Mouse (Mus musculus): ENCODE results near the gene Katnbl1.
"Not testable (repeated sequence)": the region's sequence is repeated elsewhere in the genome, so short reads cannot be mapped to it uniquely, and the experiment has no call there.

Katnbl1 gene

GRCm38 (mm10) chr2:112392689-112393088 is 13.7 kb downstream of the Katnbl1 start:
- DNase-seq (ENCODE audit: low read depth, low spot score) = no peak

- no peak for DNase-seq (ENCODE audit: low read depth, low spot score)
Measured at GRCm38 (mm10) chr2:112393958-112394357, 14.9 kb downstream of the Katnbl1 start.

GRCm38 (mm10) chr2:112396649-112397048 is 17.6 kb downstream of the Katnbl1 start:
- no peak for DNase-seq (ENCODE audit: low read depth, low spot score)

- DNase-seq (ENCODE audit: low read depth, low spot score) = no peak
Measured at GRCm38 (mm10) chr2:112407030-112407429, 28.0 kb downstream of the Katnbl1 start.

- no peak for DNase-seq (ENCODE audit: low read depth, low spot score)
Measured at GRCm38 (mm10) chr2:112425308-112425707, 46.3 kb downstream of the Katnbl1 start.

- DNase-seq (ENCODE audit: low read depth, low spot score) = not testable (repeated sequence)
Measured at GRCm38 (mm10) chr2:112428534-112428933, 49.5 kb downstream of the Katnbl1 start.

- DNase-seq (ENCODE audit: low read depth, low spot score) = no peak
Measured at GRCm38 (mm10) chr2:112429665-112430064, 50.7 kb downstream of the Katnbl1 start.

- DNase-seq (ENCODE audit: low read depth, low spot score) = no peak
Measured at GRCm38 (mm10) chr2:112430403-112430802, 51.4 kb downstream of the Katnbl1 start.

GRCm38 (mm10) chr2:112432523-112432922 is 53.5 kb downstream of the Katnbl1 start:
- DNase-seq (ENCODE audit: low read depth, low spot score) = no peak

GRCm38 (mm10) chr2:112433359-112433758 is 54.3 kb downstream of the Katnbl1 start:
- DNase-seq (ENCODE audit: low read depth, low spot score) = no peak

GRCm38 (mm10) chr2:112436292-112436691 is 57.3 kb downstream of the Katnbl1 start:
- no peak for DNase-seq (ENCODE audit: low read depth, low spot score)

GRCm38 (mm10) chr2:112437589-112437988 is 58.6 kb downstream of the Katnbl1 start:
- DNase-seq (ENCODE audit: low read depth, low spot score) = no peak

- DNase-seq (ENCODE audit: low read depth, low spot score) = no peak
Measured at GRCm38 (mm10) chr2:112443491-112443890, 64.5 kb downstream of the Katnbl1 start.

GRCm38 (mm10) chr2:112445511-112445910 is 66.5 kb downstream of the Katnbl1 start:
- DNase-seq (ENCODE audit: low read depth, low spot score) = no peak

GRCm38 (mm10) chr2:112448046-112448445 is 69.0 kb downstream of the Katnbl1 start:
- not testable (repeated sequence) for DNase-seq (ENCODE audit: low read depth, low spot score)

GRCm38 (mm10) chr2:112448510-112449059 is 69.6 kb downstream of the Katnbl1 start:
- no peak for DNase-seq (ENCODE audit: low read depth, low spot score)

- DNase-seq (ENCODE audit: low read depth, low spot score) = no peak
Measured at GRCm38 (mm10) chr2:112449597-112450296, 70.7 kb downstream of the Katnbl1 start.

- not testable (repeated sequence) for DNase-seq (ENCODE audit: low read depth, low spot score)
Measured at GRCm38 (mm10) chr2:112452513-112452912, 73.5 kb downstream of the Katnbl1 start.

GRCm38 (mm10) chr2:112454125-112454861 is 75.3 kb downstream of the Katnbl1 start:
- DNase-seq (ENCODE audit: low read depth, low spot score) = no peak

GRCm38 (mm10) chr2:112454862-112455564 is 76.0 kb downstream of the Katnbl1 start, which contains the start of gene Emc7:
Gene Emc7, plus strand, starts transcription at chr2:112454997.
- peak; percentile 81 for DNase-seq (ENCODE audit: low read depth, low spot score)

- DNase-seq (ENCODE audit: low read depth, low spot score) = no peak
Measured at GRCm38 (mm10) chr2:112460557-112460956, 81.5 kb downstream of the Katnbl1 start.
